Mouse (Mus musculus): ENCODE measurements around the gene Plekhb1. TPM values are rescaled to one million over a fixed set of nuclear protein-coding genes. Genes with fewer than 3 reads are reported as not detected.
A peak's percentile ranks its signal among the peaks of the same experiment; 100 is the strongest.

Plekhb1 gene
- total and polyA plus RNA-seq, 3 experiments, result 0.12 to 0.40 TPM; not detected in 1

DNA sequence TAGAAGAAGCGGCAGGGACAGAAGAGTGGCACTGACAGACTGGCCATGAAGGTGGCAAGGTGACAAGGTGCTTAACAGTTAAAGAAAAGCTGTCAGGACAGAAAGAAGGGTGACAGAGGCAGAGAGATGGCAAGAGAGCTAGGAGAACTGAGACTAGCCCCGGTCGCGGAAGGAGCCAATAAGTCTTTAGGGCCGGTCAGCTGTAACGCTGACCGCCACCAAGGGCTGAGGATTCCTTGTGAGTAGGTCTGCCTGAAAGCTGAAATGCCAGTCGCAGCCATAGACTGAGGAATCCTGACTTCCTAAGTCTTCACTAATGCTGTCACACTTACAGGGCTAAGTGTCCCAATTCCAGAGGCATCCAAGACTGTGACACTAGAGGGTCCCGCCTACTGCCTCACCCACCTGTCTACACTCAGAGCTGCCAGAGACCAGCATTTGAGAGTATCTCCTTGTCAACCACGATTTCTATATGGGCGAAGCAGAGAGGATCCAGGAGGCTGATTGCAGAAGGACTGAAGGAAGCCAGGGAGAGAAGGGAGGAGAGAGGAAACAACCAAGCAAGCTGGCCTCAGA lies 1.6 kb upstream of the Plekhb1 start:
- Histone ChIP-seq H3K9me3 (replicated peaks; ENCODE audit: insufficient read depth, low read length) (no peaks in the 10 kb centered on the region), H3K36me3 (ENCODE audit: control insufficient read depth in 1 of 2, insufficient read depth in 2 of 2, low read length in 2 of 2) (no peaks in the 10 kb centered on the region), H3K4me1 (ENCODE audit: control insufficient read depth in 1 of 2, insufficient read depth in 2 of 2, low read length in 2 of 2) (peaks cover 0 to 5% of the 10 kb centered on the region in 2 experiments; a peak in 1 of 4 replicates), H3K4me3 (ENCODE audit: control insufficient read depth in 1 of 2, insufficient read depth in 1 of 2, low read depth in 2 of 2, low read length in 2 of 2) (0 out of 4 replicates have a peak overlapping the region, but pooled peaks of 1 of the 2 experiments have one; percentile 21), H3K9ac (ENCODE audit: control insufficient read depth, low read depth, low read length, poor library complexity, severe bottlenecking) (no peak overlapping the region), H3K27ac (ENCODE audit: control insufficient read depth, low read depth, low read length) (no peak overlapping the region), H3K79me2 (ENCODE audit: control insufficient read depth, insufficient read depth, low read length, poor library complexity) (no peaks in the 10 kb centered on the region), H3K27me3 (ENCODE audit: control insufficient read depth in 1 of 2, insufficient read depth in 2 of 2, low read length in 2 of 2) (no peaks in the 10 kb centered on the region; a peak in 1 of 4 replicates)
- TF ChIP-seq MYC (IDR thresholded peaks at IDR 0.05; ENCODE audit: low read depth, low read length) (no peak), GATA1 (IDR thresholded peaks at IDR 0.05; ENCODE audit: low read depth, low read length) (no peak), MAZ (IDR thresholded peaks at IDR 0.05; ENCODE audit: low read depth, low read length) (no peak), GABPA (IDR thresholded peaks at IDR 0.05; ENCODE audit: low read depth, low read length) (no peak), POLR2AphosphoS2 (IDR thresholded peaks at IDR 0.05; ENCODE audit: low read length) (no peak), USF1 (IDR thresholded peaks at IDR 0.05; ENCODE audit: low read depth, low read length) (no peak), ZNF384 (IDR thresholded peaks at IDR 0.05; ENCODE audit: low read depth, low read length) (no peak), ZKSCAN1 (IDR thresholded peaks at IDR 0.05; ENCODE audit: low read depth, low read length) (no peak), NELFE (IDR thresholded peaks at IDR 0.05; ENCODE audit: low read depth, low read length) (no peak), MEF2A (IDR thresholded peaks at IDR 0.05; ENCODE audit: extremely low read depth, insufficient replicate concordance, low read depth, low read length, poor library complexity, severe bottlenecking) (no peak), TCF12 (IDR thresholded peaks at IDR 0.05; ENCODE audit: low read depth, low read length) (no peak), SIN3A (IDR thresholded peaks at IDR 0.05; ENCODE audit: low read length) (no peak), SMC3 (IDR thresholded peaks at IDR 0.05; ENCODE audit: low read depth, low read length) (no peak), CTCF (IDR thresholded peaks at IDR 0.05 in 2 of 3, conservative IDR thresholded peaks at IDR 0.05 in 1 of 3; ENCODE audit: control insufficient read depth in 1 of 3, insufficient read depth in 1 of 3, low read depth in 2 of 3, low read length in 3 of 3, poor library complexity in 1 of 3, severe bottlenecking in 1 of 3) (no peak), CHD2 (IDR thresholded peaks at IDR 0.05; ENCODE audit: low read length) (no peak), RAD21 (IDR thresholded peaks at IDR 0.05; ENCODE audit: low read depth, low read length) (no peak), MAFK (IDR thresholded peaks at IDR 0.05; ENCODE audit: borderline replicate concordance, low read depth, low read length) (no peak), CHD1 (IDR thresholded peaks at IDR 0.05; ENCODE audit: low read depth, low read length) (no peak), TBP (IDR thresholded peaks at IDR 0.05; ENCODE audit: low read depth, low read length) (no peak)
- DNase-seq (ENCODE audit: low read depth, low spot score), result no peak

DNA sequence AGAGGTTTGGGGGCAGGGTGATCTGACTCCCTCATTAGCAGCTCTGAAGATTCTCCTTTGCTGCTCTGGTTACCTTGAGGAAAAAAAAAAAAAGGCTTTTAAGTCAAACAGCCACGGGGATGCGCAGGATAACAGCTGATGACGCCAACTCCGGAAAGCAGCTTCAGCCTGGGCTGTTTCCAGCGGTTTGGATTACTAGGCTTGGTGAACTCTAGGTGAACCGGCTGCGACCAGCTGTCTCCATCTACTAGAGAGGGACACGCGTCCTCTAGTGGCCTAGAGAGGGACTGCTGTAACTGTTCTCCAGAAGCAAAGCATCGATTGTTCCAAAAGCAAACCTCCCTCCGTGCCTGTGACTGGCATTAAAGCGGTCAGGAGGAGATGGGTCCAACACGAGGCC lies 976 bp upstream of the Plekhb1 start:
- Histone ChIP-seq H3K4me1 (ENCODE audit: control insufficient read depth in 1 of 2, insufficient read depth in 2 of 2, low read length in 2 of 2) (peaks cover 0 to 5% of the 10 kb centered on the region in 2 experiments; a peak in 1 of 4 replicates), H3K27me3 (ENCODE audit: control insufficient read depth in 1 of 2, insufficient read depth in 2 of 2, low read length in 2 of 2) (no peaks in the 10 kb centered on the region; a peak in 1 of 4 replicates), H3K79me2 (ENCODE audit: control insufficient read depth, insufficient read depth, low read length, poor library complexity) (no peaks in the 10 kb centered on the region), H3K4me3 (ENCODE audit: control insufficient read depth in 1 of 2, insufficient read depth in 1 of 2, low read depth in 2 of 2, low read length in 2 of 2) (peak overlapping the region; percentile 21 to 31; a peak in 1 of 4 replicates), H3K9me3 (replicated peaks; ENCODE audit: insufficient read depth, low read length) (no peaks in the 10 kb centered on the region), H3K36me3 (ENCODE audit: control insufficient read depth in 1 of 2, insufficient read depth in 2 of 2, low read length in 2 of 2) (no peaks in the 10 kb centered on the region), H3K27ac (ENCODE audit: control insufficient read depth, low read depth, low read length) (no peak overlapping the region), H3K9ac (ENCODE audit: control insufficient read depth, low read depth, low read length, poor library complexity, severe bottlenecking) (peak overlapping the region; percentile 18; the same call in 1 of the 2 replicates)
- DNase-seq (ENCODE audit: low read depth, low spot score), result peak; percentile 91
- TF ChIP-seq NELFE (IDR thresholded peaks at IDR 0.05; ENCODE audit: low read depth, low read length) (no peak), MYB (IDR thresholded peaks at IDR 0.05; ENCODE audit: low read depth, low read length) (no peak), ZMIZ1 (IDR thresholded peaks at IDR 0.05; ENCODE audit: low read depth, low read length) (no peak), ELF1 (IDR thresholded peaks at IDR 0.05; ENCODE audit: low read depth, low read length) (no peak), USF2 (IDR thresholded peaks at IDR 0.05; ENCODE audit: borderline replicate concordance in 1 of 2, insufficient read depth in 1 of 2, low read depth in 1 of 2, low read length in 2 of 2) (no peak), TAL1 (IDR thresholded peaks at IDR 0.05; ENCODE audit: low read length) (no peak), ZKSCAN1 (IDR thresholded peaks at IDR 0.05; ENCODE audit: low read depth, low read length) (no peak), E2F4 (IDR thresholded peaks at IDR 0.05; ENCODE audit: borderline replicate concordance, low read depth, low read length) (no peak), GABPA (IDR thresholded peaks at IDR 0.05; ENCODE audit: low read depth, low read length) (no peak), GATA1 (IDR thresholded peaks at IDR 0.05; ENCODE audit: low read depth, low read length) (no peak), CHD1 (IDR thresholded peaks at IDR 0.05; ENCODE audit: low read depth, low read length) (no peak), TCF12 (IDR thresholded peaks at IDR 0.05; ENCODE audit: low read depth, low read length) (0 out of 2 replicates have a peak, but pooled peaks have one; percentile 33), NRF1 (IDR thresholded peaks at IDR 0.05; ENCODE audit: insufficient read depth, low read depth, low read length, poor library complexity, severe bottlenecking) (peak; percentile 20; the same call in 1 of the 2 replicates), ETS1 (IDR thresholded peaks at IDR 0.05; ENCODE audit: low read depth, low read length) (peak; percentile 85), UBTF (IDR thresholded peaks at IDR 0.05; ENCODE audit: borderline replicate concordance, insufficient read depth, low read depth, low read length) (no peak), CHD2 (IDR thresholded peaks at IDR 0.05; ENCODE audit: low read length) (no peak), MXI1 (IDR thresholded peaks at IDR 0.05; ENCODE audit: low read depth, low read length) (peak; percentile 48; the same call in 1 of the 2 replicates), MAZ (IDR thresholded peaks at IDR 0.05; ENCODE audit: low read depth, low read length) (no peak), SIN3A (IDR thresholded peaks at IDR 0.05; ENCODE audit: low read length) (peak; percentile 66)
